Mouse (Mus musculus): ENCODE data around the gene Lbhd1. TPM values are rescaled to one million over a fixed set of nuclear protein-coding genes. Genes with fewer than 3 reads are reported as not detected.
A peak's percentile ranks its signal among the peaks of the same experiment; 100 is the strongest.

Gene Lbhd1
- polyA plus RNA-seq, 1 experiment from 2014 or later: 40.0 TPM

DNA sequence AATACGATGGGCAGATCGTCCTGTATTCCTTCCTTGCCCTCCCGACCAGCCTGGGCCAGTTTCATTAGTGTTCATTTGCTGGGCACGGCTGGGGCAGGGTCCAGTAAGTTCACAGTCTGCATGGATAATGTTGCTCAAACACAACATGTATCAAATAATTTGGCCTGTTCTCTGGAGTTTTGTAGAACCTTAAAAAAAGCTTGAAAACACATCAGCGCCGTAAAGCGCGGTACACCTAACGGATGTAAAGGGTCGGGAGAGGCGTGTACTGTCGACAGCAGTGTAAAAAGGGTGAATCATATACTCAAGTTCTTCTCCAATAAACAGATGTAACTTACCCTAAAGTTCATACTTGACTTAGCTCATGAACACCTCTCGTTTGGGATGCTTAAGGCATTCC lies 15.0 kb downstream of the Lbhd1 start:
- Histone ChIP-seq H3K4me2 (replicated peaks; ENCODE audit: low read depth, low read length) (peak overlapping the region; percentile 92), H3K4me3 (ENCODE audit: low read depth, low read length) (peak overlapping the region; percentile 95), H3K27me3 (replicated peaks; ENCODE audit: insufficient read depth, low read length) (no peaks in the 10 kb centered on the region), H3K9ac (replicated peaks; ENCODE audit: low read depth) (peak overlapping the region; percentile 91), H3K4me1 (ENCODE audit: insufficient read depth, low read depth, low read length) (peaks cover 6% of the 10 kb centered on the region; the same call in 1 of the 2 replicates), H3K27ac (ENCODE audit: low read length) (peak overlapping the region; percentile 88), H3K36me3 (ENCODE audit: insufficient read depth, low read length) (no peaks in the 10 kb centered on the region), H3K9me3 (ENCODE audit: low read length) (no peaks in the 10 kb centered on the region)
- DNase-seq (ENCODE audit: low spot score): peak; percentile 57
- TF ChIP-seq EP300 (IDR thresholded peaks at IDR 0.05): no peak
- no peak for TF ChIP-seq CTCF (IDR thresholded peaks at IDR 0.05)
- no peak for ATAC-seq
- WGBS: 3% methylated on average over 13 of the region's 13 CpGs

DNA sequence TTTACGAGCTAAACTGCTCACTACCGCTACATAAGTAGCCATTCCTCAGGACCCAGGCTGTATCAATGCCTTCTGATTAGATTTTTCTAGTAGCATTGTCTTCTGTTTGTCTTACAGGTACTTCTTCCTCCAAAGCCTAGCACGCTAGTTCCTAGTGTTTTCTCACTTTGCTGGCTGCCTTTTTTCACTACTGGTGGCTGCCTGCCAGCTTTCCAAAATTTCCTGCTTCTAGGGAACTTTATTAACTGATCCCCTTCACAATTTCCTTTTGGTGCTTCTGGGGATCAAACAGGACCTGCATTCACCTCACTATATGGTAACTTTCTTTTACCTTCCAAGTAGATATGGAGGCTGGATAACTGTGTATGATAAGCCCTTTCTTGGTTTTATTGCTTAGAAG lies 15.5 kb downstream of the Lbhd1 start:
- WGBS: 33% methylated on average over 3 of the region's 3 CpGs
- TF ChIP-seq EP300 (IDR thresholded peaks at IDR 0.05) (no peak), CTCF (IDR thresholded peaks at IDR 0.05) (no peak)
- Histone ChIP-seq H3K9me3 (ENCODE audit: low read length) (no peaks in the 10 kb centered on the region), H3K27ac (ENCODE audit: low read length) (no peak overlapping the region), H3K4me3 (ENCODE audit: low read depth, low read length) (no peak overlapping the region), H3K4me1 (ENCODE audit: insufficient read depth, low read depth, low read length) (peaks cover 3% of the 10 kb centered on the region; the same call in 1 of the 2 replicates), H3K9ac (replicated peaks; ENCODE audit: low read depth) (peak overlapping the region; percentile 91; the same call in 1 of the 2 replicates), H3K36me3 (ENCODE audit: insufficient read depth, low read length) (no peaks in the 10 kb centered on the region), H3K4me2 (replicated peaks; ENCODE audit: low read depth, low read length) (peak overlapping the region; percentile 92; the same call in 1 of the 2 replicates), H3K27me3 (replicated peaks; ENCODE audit: insufficient read depth, low read length) (no peaks in the 10 kb centered on the region)
- no peak for ATAC-seq
- no peak for DNase-seq (ENCODE audit: low spot score)

DNA sequence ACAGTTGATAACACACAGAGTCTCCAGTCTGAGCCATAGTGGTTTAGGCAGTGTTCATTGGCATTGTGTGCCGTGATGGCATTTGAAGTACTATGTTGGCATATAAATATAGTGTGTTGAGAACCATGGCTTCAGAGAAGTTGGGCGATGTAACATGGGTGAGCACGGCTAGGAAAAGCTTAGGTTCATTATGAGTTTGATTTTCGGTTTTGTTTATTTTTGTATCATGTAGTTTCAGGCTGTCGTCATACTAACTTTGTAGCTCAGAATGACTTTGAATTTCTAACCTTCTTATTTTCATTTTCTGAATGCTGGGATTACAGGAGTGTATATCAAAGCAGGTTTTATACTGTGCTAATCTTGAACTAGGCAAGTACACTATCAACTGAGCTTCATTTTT lies 19.9 kb downstream of the Lbhd1 start:
- 90% methylated on average over 5 of the region's 5 CpGs for WGBS
- Histone ChIP-seq H3K27ac (ENCODE audit: low read length) (no peak overlapping the region), H3K9ac (replicated peaks; ENCODE audit: low read depth) (no peak overlapping the region), H3K27me3 (replicated peaks; ENCODE audit: insufficient read depth, low read length) (no peaks in the 10 kb centered on the region), H3K4me3 (ENCODE audit: low read depth, low read length) (no peak overlapping the region), H3K4me1 (ENCODE audit: insufficient read depth, low read depth, low read length) (peaks cover 3% of the 10 kb centered on the region; the same call in 1 of the 2 replicates), H3K4me2 (replicated peaks; ENCODE audit: low read depth, low read length) (no peak overlapping the region), H3K36me3 (ENCODE audit: insufficient read depth, low read length) (peaks cover 29% of the 10 kb centered on the region; the same call in 1 of the 2 replicates), H3K9me3 (ENCODE audit: low read length) (no peaks in the 10 kb centered on the region)
- no peak for DNase-seq (ENCODE audit: low spot score)
- ATAC-seq: no peak
- TF ChIP-seq EP300 (IDR thresholded peaks at IDR 0.05): no peak
- no peak for TF ChIP-seq CTCF (IDR thresholded peaks at IDR 0.05)

DNA sequence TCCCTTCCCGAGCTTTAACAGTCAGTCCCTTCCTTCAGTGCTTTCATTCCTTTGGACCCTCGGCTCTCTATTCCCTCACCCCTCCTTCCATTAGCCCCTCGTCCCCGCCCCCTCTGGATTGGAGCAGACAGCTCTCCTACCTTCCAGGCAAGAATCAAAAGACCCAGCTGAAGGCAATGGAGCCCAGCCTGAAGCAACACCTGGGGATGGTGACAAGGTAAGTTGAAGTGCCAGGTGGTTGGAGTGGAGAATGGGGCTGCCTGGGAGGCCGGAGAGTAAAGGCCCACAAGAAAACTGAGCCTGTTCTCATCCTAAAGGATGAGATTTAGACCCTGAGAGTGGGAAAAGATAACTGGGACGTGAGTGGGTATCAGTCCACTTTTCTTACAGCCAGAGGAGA lies 25.0 kb downstream of the Lbhd1 start:
- no peaks in the 10 kb centered on the region for H3K4me1 ChIP-seq (ENCODE audit: insufficient read depth, low read depth, low read length)

DNA sequence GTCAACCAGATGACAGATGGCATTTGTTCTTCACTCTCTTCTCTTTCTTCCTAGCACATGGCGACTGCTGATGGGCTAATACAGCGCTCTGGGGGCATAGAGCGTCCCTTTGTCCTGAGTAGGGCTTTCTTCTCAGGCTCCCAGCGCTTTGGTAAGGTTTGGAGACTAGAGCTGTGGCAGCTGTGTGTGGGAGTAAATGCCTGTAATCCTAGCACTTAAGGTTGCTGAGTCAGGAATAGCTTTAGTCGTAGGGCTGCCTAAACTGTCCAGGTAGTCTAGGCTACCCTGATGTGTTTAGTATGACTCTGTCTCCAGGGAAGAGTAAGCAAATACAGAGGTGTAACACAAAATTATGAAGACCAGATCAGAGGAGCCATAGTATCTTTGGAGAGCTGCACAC lies 28.3 kb downstream of the Lbhd1 start:
- WGBS: 91% methylated on average over 5 of the region's 5 CpGs
- no peak for DNase-seq (ENCODE audit: low spot score)
- no peak overlapping the region for H3K4me2 ChIP-seq (replicated peaks; ENCODE audit: low read depth, low read length)
- H3K9ac ChIP-seq (replicated peaks; ENCODE audit: low read depth): no peak overlapping the region
- H3K36me3 ChIP-seq (ENCODE audit: insufficient read depth, low read length): peaks cover 81% of the 10 kb centered on the region
- TF ChIP-seq CTCF (IDR thresholded peaks at IDR 0.05) (no peak), EP300 (IDR thresholded peaks at IDR 0.05) (no peak)
- H3K9me3 ChIP-seq (ENCODE audit: low read length): no peaks in the 10 kb centered on the region
- no peak overlapping the region for H3K4me3 ChIP-seq (ENCODE audit: low read depth, low read length)
- no peak for ATAC-seq
- no peaks in the 10 kb centered on the region for H3K4me1 ChIP-seq (ENCODE audit: insufficient read depth, low read depth, low read length)
- no peaks in the 10 kb centered on the region for H3K27me3 ChIP-seq (replicated peaks; ENCODE audit: insufficient read depth, low read length)
- H3K27ac ChIP-seq (ENCODE audit: low read length): no peak overlapping the region

More for the DNA sequence above, 25.0 kb downstream of the Lbhd1 start:
- Histone ChIP-seq H3K27me3 (replicated peaks; ENCODE audit: insufficient read depth, low read length) (no peaks in the 10 kb centered on the region), H3K36me3 (ENCODE audit: insufficient read depth, low read length) (peaks cover 66% of the 10 kb centered on the region), H3K4me2 (replicated peaks; ENCODE audit: low read depth, low read length) (no peak overlapping the region), H3K9ac (replicated peaks; ENCODE audit: low read depth) (no peak overlapping the region), H3K27ac (ENCODE audit: low read length) (no peak overlapping the region), H3K4me3 (ENCODE audit: low read depth, low read length) (no peak overlapping the region), H3K9me3 (ENCODE audit: low read length) (no peaks in the 10 kb centered on the region)
- TF ChIP-seq CTCF (IDR thresholded peaks at IDR 0.05): no peak
- TF ChIP-seq EP300 (IDR thresholded peaks at IDR 0.05): no peak
- 86% methylated on average over 6 of the region's 6 CpGs for WGBS
- ATAC-seq (no peak), DNase-seq (ENCODE audit: low spot score) (no peak)

DNA sequence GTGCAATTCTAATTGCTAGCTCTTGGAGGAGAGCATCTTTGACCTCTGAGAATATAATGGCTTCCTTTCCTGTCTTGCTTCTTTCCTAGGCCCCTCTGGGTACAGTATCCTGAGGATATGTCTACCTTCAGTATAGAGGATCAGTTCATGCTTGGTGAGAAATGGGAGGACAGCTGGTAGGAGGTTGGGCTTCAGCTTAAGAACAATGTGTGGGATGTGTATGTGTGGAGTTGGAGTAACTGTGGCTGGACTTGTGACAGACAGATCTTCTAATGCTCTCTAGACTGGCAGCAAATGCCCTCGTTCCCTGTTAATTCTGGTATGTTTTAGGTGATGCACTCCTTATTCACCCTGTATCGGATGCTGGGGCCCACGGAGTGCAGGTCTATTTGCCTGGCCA lies 30.7 kb downstream of the Lbhd1 start:
- Histone ChIP-seq H3K27me3 (replicated peaks; ENCODE audit: insufficient read depth, low read length) (no peaks in the 10 kb centered on the region), H3K4me2 (replicated peaks; ENCODE audit: low read depth, low read length) (no peak overlapping the region), H3K36me3 (ENCODE audit: insufficient read depth, low read length) (peaks cover 60% of the 10 kb centered on the region), H3K27ac (ENCODE audit: low read length) (no peak overlapping the region), H3K9ac (replicated peaks; ENCODE audit: low read depth) (no peak overlapping the region), H3K4me1 (ENCODE audit: insufficient read depth, low read depth, low read length) (no peaks in the 10 kb centered on the region), H3K4me3 (ENCODE audit: low read depth, low read length) (no peak overlapping the region), H3K9me3 (ENCODE audit: low read length) (no peaks in the 10 kb centered on the region)
- DNase-seq (ENCODE audit: low spot score) (no peak), ATAC-seq (no peak)
- 95% methylated on average over 3 of the region's 3 CpGs for WGBS
- TF ChIP-seq CTCF (IDR thresholded peaks at IDR 0.05) (no peak), EP300 (IDR thresholded peaks at IDR 0.05) (no peak)

DNA sequence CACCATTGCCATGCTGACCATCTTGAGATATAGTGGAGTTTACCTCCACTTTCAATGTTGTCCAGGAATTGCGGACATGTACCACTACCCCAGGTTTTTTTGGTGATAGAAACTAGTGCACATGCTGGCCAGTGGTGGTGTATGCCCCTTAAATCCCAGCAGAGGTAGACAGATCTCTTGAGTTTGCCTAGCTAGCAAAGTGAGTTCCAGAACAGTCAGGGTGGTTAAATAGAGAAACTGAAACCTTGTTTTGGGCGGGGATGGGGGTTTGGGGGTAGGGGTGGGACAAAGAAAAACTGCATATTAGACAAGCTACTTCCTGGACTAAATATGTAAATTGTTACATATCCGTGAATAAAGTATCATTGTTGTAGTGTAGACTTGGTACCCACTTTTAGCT lies 35.5 kb downstream of the Lbhd1 start:
- ATAC-seq: no peak
- WGBS: 91% methylated on average over 3 of the region's 3 CpGs

More for the DNA sequence above, 35.5 kb downstream of the Lbhd1 start:
- Histone ChIP-seq H3K36me3 (ENCODE audit: insufficient read depth, low read length) (peaks cover 25% of the 10 kb centered on the region), H3K9me3 (ENCODE audit: low read length) (no peaks in the 10 kb centered on the region), H3K9ac (replicated peaks; ENCODE audit: low read depth) (no peak overlapping the region), H3K27me3 (replicated peaks; ENCODE audit: insufficient read depth, low read length) (no peaks in the 10 kb centered on the region), H3K4me3 (ENCODE audit: low read depth, low read length) (no peak overlapping the region), H3K27ac (ENCODE audit: low read length) (no peak overlapping the region), H3K4me1 (ENCODE audit: insufficient read depth, low read depth, low read length) (peaks cover 7% of the 10 kb centered on the region; the same call in 1 of the 2 replicates), H3K4me2 (replicated peaks; ENCODE audit: low read depth, low read length) (no peak overlapping the region)
- TF ChIP-seq EP300 (IDR thresholded peaks at IDR 0.05) (no peak), CTCF (IDR thresholded peaks at IDR 0.05) (no peak)
- no peak for DNase-seq (ENCODE audit: low spot score)

All from lung, postnatal 0 days (tissue).